Mouse (Mus musculus): ENCODE data around the gene Pex6.

DNA sequence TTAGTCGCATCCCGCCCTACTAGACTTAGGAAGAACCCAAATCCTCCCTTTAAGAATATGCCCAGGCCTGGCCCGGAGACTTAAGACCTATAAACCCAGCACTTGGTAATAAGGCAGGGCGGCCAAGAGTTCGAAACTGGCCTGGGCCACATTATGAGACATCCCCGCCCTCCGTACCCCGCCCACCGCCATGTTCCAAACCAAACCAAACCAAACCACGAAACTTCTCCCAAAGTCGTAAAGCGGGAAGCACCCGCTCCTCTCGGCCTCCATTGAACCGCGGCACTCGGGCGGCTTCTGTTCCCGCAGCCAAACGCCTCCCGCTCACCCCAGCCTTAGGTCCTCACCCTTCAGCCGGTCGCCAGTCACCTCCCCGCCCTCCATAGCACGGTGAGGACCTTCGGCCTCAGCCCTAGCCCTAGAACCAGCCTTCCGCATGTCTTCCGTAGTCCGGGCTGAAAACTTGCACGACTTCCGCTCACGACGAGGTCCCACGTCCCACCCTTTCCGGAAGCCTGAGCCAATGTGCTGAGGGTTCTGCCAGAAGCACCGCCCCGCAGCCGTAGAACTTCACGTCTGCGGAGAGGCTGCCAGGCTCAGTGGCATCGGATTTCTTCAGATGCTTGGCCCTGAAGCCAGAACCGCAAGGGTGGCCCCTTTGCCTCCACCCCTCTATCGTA is 37.3 kb upstream of the Pex6 start, which contains the start of gene Rrp36:
- TF ChIP-seq POLR2A (IDR thresholded peaks at IDR 0.05; ENCODE audit: insufficient read length, low read depth) (peak; percentile 78), TCF12 (IDR thresholded peaks at IDR 0.05; ENCODE audit: insufficient read depth, poor library complexity, severe bottlenecking) (no peak), E2F4 (IDR thresholded peaks at IDR 0.05; ENCODE audit: insufficient read depth) (no peak), USF1 (IDR thresholded peaks at IDR 0.05; ENCODE audit: low read depth) (no peak), POLR2AphosphoS2 (IDR thresholded peaks at IDR 0.05; ENCODE audit: insufficient read length, low read depth) (peak; percentile 100), CEBPB (IDR thresholded peaks at IDR 0.05; ENCODE audit: insufficient read depth, poor library complexity, severe bottlenecking) (no peak), TCF3 (IDR thresholded peaks at IDR 0.05; ENCODE audit: insufficient read length, low read depth) (no peak), MAX (IDR thresholded peaks at IDR 0.05; ENCODE audit: low read depth) (no peak), MYOG (IDR thresholded peaks at IDR 0.05; ENCODE audit: control insufficient read depth in 1 of 3, insufficient read depth in 1 of 3, insufficient read length in 2 of 3, low read depth in 2 of 3) (no peak)

All from myocyte (in vitro differentiated cells).